Mouse (Mus musculus): Measurements from ENCODE around the gene Olfr152. TPM values are rescaled to one million over a fixed set of nuclear protein-coding genes. Genes with fewer than 3 reads are reported as not detected.

The Olfr152 gene
- polyA plus RNA-seq (2015; fragmentation: Nextera tagmentation; extraction: Ambion mirVana), result not detected in 2 replicates

DNA sequence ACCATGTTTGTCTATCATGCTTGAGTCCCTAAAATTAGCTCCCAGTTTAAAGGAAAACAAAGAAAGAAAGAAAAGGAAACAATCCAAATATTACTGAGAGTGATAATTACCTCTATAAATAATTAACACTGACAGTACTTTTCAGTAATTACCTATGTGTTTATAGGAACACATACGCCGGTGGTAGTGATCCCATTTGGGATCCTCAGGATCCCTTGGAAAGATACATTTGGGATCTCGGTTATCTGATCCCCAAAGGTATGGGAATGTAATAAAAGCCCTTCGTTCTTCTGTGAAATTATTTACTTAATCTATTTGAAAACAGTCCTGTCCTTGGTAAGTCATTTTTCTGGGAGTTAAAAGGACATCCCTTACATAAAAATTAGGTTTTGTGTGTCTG is at the start of gene Olfr152:
TSS of gene Olfr152 (plus strand) at position 301 of the 400 bp plus-strand sequence.
- 66% methylated on average over 4 of the region's 4 CpGs for WGBS
- H3K4me3 ChIP-seq, result no peak within 1 kb of the TSS
- H3K36me3 ChIP-seq, result no peaks in the 10 kb centered on the region
- H3K27ac ChIP-seq (replicated peaks), result no peak within 1 kb of the TSS
- H3K4me2 ChIP-seq, result no peak within 1 kb of the TSS
- ATAC-seq (ENCODE audit: extremely low read depth, insufficient number of reproducible peaks, low FRiP score, low TSS enrichment), result no peak
- H3K9me3 ChIP-seq, result no peaks in the 10 kb centered on the region
- no peak within 1 kb of the TSS for H3K9ac ChIP-seq
- H3K27me3 ChIP-seq (replicated peaks), result no peaks in the 10 kb centered on the region
- no peaks in the 10 kb centered on the region for H3K4me1 ChIP-seq

DNA sequence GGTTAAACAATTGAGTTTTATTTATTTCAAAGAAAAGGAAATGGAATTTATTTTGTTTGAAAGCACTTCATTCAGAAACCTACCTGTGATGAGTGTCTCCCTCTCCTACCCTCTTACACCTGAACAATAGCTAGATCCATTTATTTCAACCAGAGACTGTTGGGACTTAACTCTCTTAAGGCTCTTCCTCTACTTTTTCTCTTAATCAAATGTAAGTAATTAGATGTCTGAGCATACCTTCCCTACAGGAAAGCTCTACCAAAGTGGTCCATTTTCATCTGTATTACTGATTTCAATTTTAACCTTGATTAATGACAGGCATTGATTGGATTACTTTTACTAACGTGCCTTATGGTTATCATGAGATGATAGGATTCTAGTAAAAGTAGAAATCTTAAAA is 39.4 kb upstream of the Olfr152 start, which contains the start of gene Olfr1138:
TSS of gene Olfr1138 (minus strand) at position 101 of the 400 bp plus-strand sequence.
- ATAC-seq (ENCODE audit: extremely low read depth, insufficient number of reproducible peaks, low FRiP score, low TSS enrichment), result no peak
- H3K4me3 ChIP-seq, result no peak within 1 kb of the TSS
- H3K9me3 ChIP-seq, result no peaks in the 10 kb centered on the region
- no peak within 1 kb of the TSS for H3K9ac ChIP-seq
- no peak within 1 kb of the TSS for H3K4me2 ChIP-seq
- no peaks in the 10 kb centered on the region for H3K36me3 ChIP-seq
- 67% methylated on average over 1 of the region's 1 CpGs for WGBS
- no peaks in the 10 kb centered on the region for H3K4me1 ChIP-seq
- no peak within 1 kb of the TSS for H3K27ac ChIP-seq (replicated peaks)
- H3K27me3 ChIP-seq (replicated peaks), result no peaks in the 10 kb centered on the region

DNA sequence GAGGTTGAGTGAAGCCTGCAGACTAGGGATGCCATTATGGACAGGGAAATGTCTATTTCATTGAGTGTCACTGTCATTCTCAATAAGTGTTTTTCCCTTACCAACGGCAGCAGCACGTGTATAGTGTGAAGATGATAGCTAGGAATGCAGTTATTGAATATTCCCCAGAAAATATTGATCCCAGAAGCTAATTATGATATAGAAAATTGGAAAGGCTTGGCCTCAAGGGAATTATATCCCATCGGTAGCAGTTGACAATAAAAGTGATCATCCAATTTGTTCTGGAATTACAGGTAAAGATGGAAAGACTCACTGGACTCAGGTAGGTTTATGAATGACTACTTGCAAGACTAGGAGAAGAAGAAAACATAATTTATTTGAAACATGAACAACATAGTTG is 35.8 kb upstream of the Olfr152 start, which contains the start of gene Olfr1140:
TSS of gene Olfr1140 (plus strand) at position 301 of the 400 bp plus-strand sequence.
- Histone ChIP-seq H3K36me3 (no peaks in the 10 kb centered on the region), H3K27ac (replicated peaks) (no peak within 1 kb of the TSS), H3K27me3 (replicated peaks) (no peaks in the 10 kb centered on the region), H3K9ac (no peak within 1 kb of the TSS), H3K4me3 (no peak within 1 kb of the TSS), H3K4me1 (no peaks in the 10 kb centered on the region), H3K9me3 (no peaks in the 10 kb centered on the region), H3K4me2 (no peak within 1 kb of the TSS)
- ATAC-seq (ENCODE audit: extremely low read depth, insufficient number of reproducible peaks, low FRiP score, low TSS enrichment), result no peak
- WGBS, result 66% methylated on average over 3 of the region's 3 CpGs

DNA sequence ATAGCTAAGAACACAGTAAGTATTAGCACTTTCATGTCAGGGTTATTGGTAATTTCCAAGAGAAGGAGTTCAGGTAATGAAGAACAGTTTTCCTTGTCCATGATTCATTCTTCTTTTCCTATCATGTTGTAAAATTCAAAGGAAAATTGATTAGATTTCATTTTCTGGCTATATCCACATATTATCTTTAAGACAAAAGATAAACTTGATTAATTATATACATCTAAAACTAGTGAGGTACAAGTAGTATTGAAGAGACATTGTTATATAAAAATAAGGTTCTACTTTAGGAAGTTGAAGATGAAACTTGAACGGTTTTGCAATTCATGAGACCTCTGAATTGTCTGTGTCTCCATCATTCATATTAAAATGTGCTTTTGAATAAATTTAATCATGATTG is 25.4 kb upstream of the Olfr152 start, which contains the start of gene Olfr1141:
TSS of gene Olfr1141 (minus strand) at position 101 of the 400 bp plus-strand sequence.
- Histone ChIP-seq H3K27me3 (replicated peaks) (no peaks in the 10 kb centered on the region), H3K4me3 (no peak within 1 kb of the TSS), H3K27ac (replicated peaks) (no peak within 1 kb of the TSS), H3K4me2 (no peak within 1 kb of the TSS), H3K36me3 (no peaks in the 10 kb centered on the region), H3K9me3 (no peaks in the 10 kb centered on the region), H3K9ac (no peak within 1 kb of the TSS), H3K4me1 (no peaks in the 10 kb centered on the region)
- ATAC-seq (ENCODE audit: extremely low read depth, insufficient number of reproducible peaks, low FRiP score, low TSS enrichment), result no peak
- WGBS, result 71% methylated on average over 1 of the region's 1 CpGs

DNA sequence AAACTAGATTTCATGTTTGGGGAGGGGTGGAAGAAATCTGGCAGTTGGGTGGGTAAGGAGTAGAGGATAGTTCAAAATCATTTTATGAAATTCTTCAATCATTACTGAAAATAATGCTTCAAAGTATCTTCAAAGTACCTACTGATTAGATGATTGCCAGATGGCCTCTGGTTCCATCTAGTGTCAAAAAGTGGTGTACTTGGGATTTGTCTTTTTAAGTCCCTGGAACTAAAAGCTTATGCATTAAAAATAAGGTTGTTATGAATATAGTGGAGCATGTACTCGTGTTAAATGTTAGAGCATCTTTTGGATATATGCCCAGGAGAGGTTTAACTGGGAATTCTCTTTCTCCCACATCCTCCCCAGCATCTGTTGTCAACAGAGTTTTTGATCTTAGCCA is 3.1 kb upstream of the Olfr152 start:
- Histone ChIP-seq H3K36me3 (no peaks in the 10 kb centered on the region), H3K27me3 (replicated peaks) (no peaks in the 10 kb centered on the region), H3K9me3 (no peaks in the 10 kb centered on the region), H3K4me2 (no peak overlapping the region), H3K9ac (no peak overlapping the region), H3K4me1 (no peaks in the 10 kb centered on the region), H3K4me3 (no peak overlapping the region), H3K27ac (replicated peaks) (no peak overlapping the region)
- no peak for ATAC-seq (ENCODE audit: extremely low read depth, insufficient number of reproducible peaks, low FRiP score, low TSS enrichment)
- WGBS, result 36% methylated on average over 1 of the region's 1 CpGs

DNA sequence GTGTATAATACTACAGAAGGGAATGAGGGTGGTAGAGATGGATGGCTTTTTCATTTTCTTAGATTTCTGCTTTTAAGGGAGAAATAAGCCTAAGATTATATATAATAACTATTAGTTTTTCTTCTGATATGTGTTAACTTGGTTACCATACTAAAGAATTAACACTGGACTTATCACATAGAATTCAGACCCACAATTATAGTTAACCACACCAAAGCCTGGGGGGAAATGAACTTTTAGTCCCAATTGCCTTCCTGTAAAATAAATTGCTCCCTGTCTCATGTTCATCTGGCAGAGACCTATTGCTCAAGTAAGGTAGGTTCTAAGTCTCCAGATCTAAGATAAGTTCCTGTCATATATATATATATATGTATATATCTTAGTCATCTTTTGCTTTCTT is 21.0 kb downstream of the Olfr152 start, which contains the start of gene Olfr1143:
TSS of gene Olfr1143 (plus strand) at position 301 of the 400 bp plus-strand sequence.
- H3K4me1 ChIP-seq, result no peaks in the 10 kb centered on the region
- no peak within 1 kb of the TSS for H3K9ac ChIP-seq
- H3K4me2 ChIP-seq, result no peak within 1 kb of the TSS
- ATAC-seq (ENCODE audit: extremely low read depth, insufficient number of reproducible peaks, low FRiP score, low TSS enrichment), result no peak
- no peaks in the 10 kb centered on the region for H3K27me3 ChIP-seq (replicated peaks)
- H3K9me3 ChIP-seq, result no peaks in the 10 kb centered on the region
- no peak within 1 kb of the TSS for H3K4me3 ChIP-seq
- H3K36me3 ChIP-seq, result no peaks in the 10 kb centered on the region
- no peak within 1 kb of the TSS for H3K27ac ChIP-seq (replicated peaks)

DNA sequence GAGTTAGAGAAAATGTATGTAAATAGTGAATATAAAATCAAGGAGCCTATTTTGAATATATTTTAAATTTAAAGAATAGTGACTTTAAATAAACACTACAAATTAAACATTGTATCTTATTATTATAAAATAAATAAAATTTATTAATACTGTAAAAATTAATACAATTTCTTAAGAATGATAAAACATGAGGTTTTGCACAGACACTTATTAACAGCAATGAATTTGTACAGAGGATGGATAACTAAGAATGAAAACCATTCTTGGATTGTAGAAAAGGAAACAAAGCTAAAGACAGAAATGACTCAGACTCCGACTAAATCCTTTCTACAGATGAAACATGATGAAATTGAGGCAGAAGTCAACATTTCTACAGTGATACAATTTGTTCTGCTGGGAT is 30.2 kb downstream of the Olfr152 start, which contains the start of gene Olfr1145:
TSS of gene Olfr1145 (plus strand) at position 301 of the 400 bp plus-strand sequence.
- Histone ChIP-seq H3K4me1 (no peaks in the 10 kb centered on the region), H3K36me3 (no peaks in the 10 kb centered on the region), H3K4me2 (no peak within 1 kb of the TSS), H3K9me3 (no peaks in the 10 kb centered on the region), H3K9ac (no peak within 1 kb of the TSS), H3K4me3 (no peak within 1 kb of the TSS), H3K27ac (replicated peaks) (no peak within 1 kb of the TSS), H3K27me3 (replicated peaks) (no peaks in the 10 kb centered on the region)
- 62% methylated on average over 1 of the region's 1 CpGs for WGBS
- ATAC-seq (ENCODE audit: extremely low read depth, insufficient number of reproducible peaks, low FRiP score, low TSS enrichment), result no peak

DNA sequence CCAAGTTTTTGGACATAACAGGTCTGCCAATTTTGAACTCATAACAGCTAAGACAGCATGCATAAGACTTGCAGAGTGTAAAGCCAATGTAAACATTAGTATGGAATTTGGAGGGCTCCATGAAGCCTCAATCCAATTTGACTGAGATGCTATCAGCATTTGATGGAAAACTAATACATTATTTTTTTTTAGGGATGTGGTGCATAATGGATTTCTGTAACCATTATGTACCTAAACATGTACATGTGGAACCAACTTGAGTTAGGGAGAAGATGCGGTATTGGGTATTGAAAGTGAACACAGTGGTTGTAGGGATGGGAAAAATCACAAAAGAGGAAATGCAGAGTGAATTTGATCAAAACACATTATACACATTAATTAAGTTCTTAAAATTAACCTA is 51.0 kb downstream of the Olfr152 start, which contains the start of gene Olfr1148:
TSS of gene Olfr1148 (plus strand) at position 301 of the 400 bp plus-strand sequence.
- no peak within 1 kb of the TSS for H3K27ac ChIP-seq (replicated peaks)
- no peak for ATAC-seq (ENCODE audit: extremely low read depth, insufficient number of reproducible peaks, low FRiP score, low TSS enrichment)
- H3K36me3 ChIP-seq, result no peaks in the 10 kb centered on the region
- no peaks in the 10 kb centered on the region for H3K27me3 ChIP-seq (replicated peaks)
- no peak within 1 kb of the TSS for H3K4me2 ChIP-seq
- H3K4me1 ChIP-seq, result no peaks in the 10 kb centered on the region
- no peak within 1 kb of the TSS for H3K4me3 ChIP-seq
- no peaks in the 10 kb centered on the region for H3K9me3 ChIP-seq
- H3K9ac ChIP-seq, result no peak within 1 kb of the TSS
- 74% methylated on average over 1 of the region's 1 CpGs for WGBS

Other genes with a start within 250 kb of the Olfr152 start
- gene Olfr153, start 247.7 kb upstream of the Olfr152 start, polyA plus RNA-seq (2015; fragmentation: Nextera tagmentation; extraction: Ambion mirVana), result not detected in 2 replicates
- gene Olfr1128, start 233.9 kb upstream of the Olfr152 start, polyA plus RNA-seq (2015; fragmentation: Nextera tagmentation; extraction: Ambion mirVana), result not detected in 2 replicates
- not detected in 2 replicates for gene Olfr1129, start 205.6 kb upstream of the Olfr152 start, polyA plus RNA-seq (2015; fragmentation: Nextera tagmentation; extraction: Ambion mirVana)
- gene Olfr1130, start 173.3 kb upstream of the Olfr152 start, polyA plus RNA-seq (2015; fragmentation: Nextera tagmentation; extraction: Ambion mirVana), result not detected in 2 replicates
- not detected in 2 replicates for gene Olfr1131, start 152.4 kb upstream of the Olfr152 start, polyA plus RNA-seq (2015; fragmentation: Nextera tagmentation; extraction: Ambion mirVana)
- gene Olfr1132, start 141.9 kb upstream of the Olfr152 start, polyA plus RNA-seq (2015; fragmentation: Nextera tagmentation; extraction: Ambion mirVana), result not detected in 2 replicates
- not detected in 2 replicates for gene Olfr1133, start 132.1 kb upstream of the Olfr152 start, polyA plus RNA-seq (2015; fragmentation: Nextera tagmentation; extraction: Ambion mirVana)
- not detected in 2 replicates for gene Olfr1134, start 121.0 kb upstream of the Olfr152 start, polyA plus RNA-seq (2015; fragmentation: Nextera tagmentation; extraction: Ambion mirVana)
- gene Olfr1135, start 105.8 kb upstream of the Olfr152 start, polyA plus RNA-seq (2015; fragmentation: Nextera tagmentation; extraction: Ambion mirVana), result not detected in 2 replicates
- gene Olfr1136, start 85.5 kb upstream of the Olfr152 start, polyA plus RNA-seq (2015; fragmentation: Nextera tagmentation; extraction: Ambion mirVana), result not detected in 2 replicates
- not detected in 2 replicates for gene Olfr1137, start 66.3 kb upstream of the Olfr152 start, polyA plus RNA-seq (2015; fragmentation: Nextera tagmentation; extraction: Ambion mirVana)
- not detected in 2 replicates for gene Olfr1138, start 39.5 kb upstream of the Olfr152 start, polyA plus RNA-seq (2015; fragmentation: Nextera tagmentation; extraction: Ambion mirVana)
- not detected in 2 replicates for gene Olfr1140, start 35.7 kb upstream of the Olfr152 start, polyA plus RNA-seq (2015; fragmentation: Nextera tagmentation; extraction: Ambion mirVana)
- gene Olfr1141, start 25.5 kb upstream of the Olfr152 start, polyA plus RNA-seq (2015; fragmentation: Nextera tagmentation; extraction: Ambion mirVana), result not detected in 2 replicates
- gene Olfr1143, start 21.1 kb downstream of the Olfr152 start, polyA plus RNA-seq (2015; fragmentation: Nextera tagmentation; extraction: Ambion mirVana), result not detected in 2 replicates
- not detected in 2 replicates for gene Olfr1145, start 30.3 kb downstream of the Olfr152 start, polyA plus RNA-seq (2015; fragmentation: Nextera tagmentation; extraction: Ambion mirVana)
- not detected in 2 replicates for gene Olfr1148, start 51.0 kb downstream of the Olfr152 start, polyA plus RNA-seq (2015; fragmentation: Nextera tagmentation; extraction: Ambion mirVana)
- not detected in 2 replicates for gene Olfr1150-ps1, start 64.5 kb downstream of the Olfr152 start, polyA plus RNA-seq (2015; fragmentation: Nextera tagmentation; extraction: Ambion mirVana)
- gene Olfr1151, start 76.4 kb downstream of the Olfr152 start, polyA plus RNA-seq (2015; fragmentation: Nextera tagmentation; extraction: Ambion mirVana), result not detected in 2 replicates
- not detected in 2 replicates for gene Olfr1152, start 87.0 kb downstream of the Olfr152 start, polyA plus RNA-seq (2015; fragmentation: Nextera tagmentation; extraction: Ambion mirVana)
- not detected in 2 replicates for gene Olfr1153, start 115.5 kb downstream of the Olfr152 start, polyA plus RNA-seq (2015; fragmentation: Nextera tagmentation; extraction: Ambion mirVana)
- not detected in 2 replicates for gene Olfr1154, start 125.7 kb downstream of the Olfr152 start, polyA plus RNA-seq (2015; fragmentation: Nextera tagmentation; extraction: Ambion mirVana)
- gene Olfr1155, start 165.7 kb downstream of the Olfr152 start, polyA plus RNA-seq (2015; fragmentation: Nextera tagmentation; extraction: Ambion mirVana), result not detected in 2 replicates
- gene Olfr1156, start 173.6 kb downstream of the Olfr152 start, polyA plus RNA-seq (2015; fragmentation: Nextera tagmentation; extraction: Ambion mirVana), result not detected in 2 replicates
- gene Olfr1157, start 188.8 kb downstream of the Olfr152 start, polyA plus RNA-seq (2015; fragmentation: Nextera tagmentation; extraction: Ambion mirVana), result not detected in 2 replicates
- not detected in 2 replicates for gene Olfr74, start 195.2 kb downstream of the Olfr152 start, polyA plus RNA-seq (2015; fragmentation: Nextera tagmentation; extraction: Ambion mirVana)
- gene Olfr1158, start 210.6 kb downstream of the Olfr152 start, polyA plus RNA-seq (2015; fragmentation: Nextera tagmentation; extraction: Ambion mirVana), result not detected in 2 replicates
- not detected in 2 replicates for gene Olfr1160, start 228.8 kb downstream of the Olfr152 start, polyA plus RNA-seq (2015; fragmentation: Nextera tagmentation; extraction: Ambion mirVana)
- not detected in 2 replicates for gene Olfr1161, start 243.3 kb downstream of the Olfr152 start, polyA plus RNA-seq (2015; fragmentation: Nextera tagmentation; extraction: Ambion mirVana)